Mouse (Mus musculus) thymus, postnatal 25 days (tissue): ENCODE measurements at regions not wholly inside any gene's neighbourhood (a gene's known extent, or its start where the extent isn't known, plus 50 kb on each side); places are given as distances from the start of the nearest gene placed in this dataset.

Source experiments
- DNase-seq: peaks from one replicate; pipeline ENCODE4 v3.0.0; 2022

GRCm38 (mm10) chr3:104295015-104295719, 75.0 kb upstream of the Magi3 start:
- DNase-seq, result no peak

- no peak for DNase-seq
Measured at GRCm38 (mm10) chr3:104293869-104294268, 73.7 kb upstream of the Magi3 start.

DNA sequence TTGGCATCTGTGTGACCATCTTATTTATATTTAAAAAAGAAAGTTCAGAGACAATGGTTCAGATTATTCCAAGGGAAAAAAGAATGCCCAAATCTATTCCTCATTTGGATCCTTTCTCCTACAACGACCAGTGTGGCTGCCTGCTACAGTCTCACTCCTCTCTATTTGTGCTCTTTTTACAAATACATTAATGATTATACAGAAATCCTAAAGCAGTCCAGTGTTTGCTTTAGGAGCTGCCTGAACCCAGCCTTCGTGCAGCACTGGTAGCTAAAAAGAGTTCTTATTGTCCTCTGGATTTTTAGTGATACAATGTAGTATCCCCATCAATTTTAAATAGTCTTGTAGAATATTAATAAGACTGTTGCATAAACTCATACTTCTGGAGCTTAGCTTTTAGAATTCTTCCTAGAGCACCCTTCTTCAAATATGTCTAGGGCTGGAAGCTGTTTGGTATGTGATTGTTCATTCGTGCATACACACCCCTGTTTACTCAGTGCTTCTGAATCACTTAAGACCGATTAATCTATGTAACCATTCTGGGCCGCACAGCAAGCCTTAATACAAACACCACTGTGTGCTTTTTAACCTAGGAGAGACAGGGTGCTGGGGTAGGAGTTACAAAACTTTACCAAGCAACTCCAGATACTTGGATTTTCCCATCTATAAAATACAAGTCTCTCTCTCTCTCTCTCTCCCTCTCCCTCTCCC, 69.0 kb upstream of the Magi3 start:
- no peak for DNase-seq

- DNase-seq, result no peak
Measured at GRCm38 (mm10) chr3:104287900-104288299, 67.7 kb upstream of the Magi3 start.

DNA sequence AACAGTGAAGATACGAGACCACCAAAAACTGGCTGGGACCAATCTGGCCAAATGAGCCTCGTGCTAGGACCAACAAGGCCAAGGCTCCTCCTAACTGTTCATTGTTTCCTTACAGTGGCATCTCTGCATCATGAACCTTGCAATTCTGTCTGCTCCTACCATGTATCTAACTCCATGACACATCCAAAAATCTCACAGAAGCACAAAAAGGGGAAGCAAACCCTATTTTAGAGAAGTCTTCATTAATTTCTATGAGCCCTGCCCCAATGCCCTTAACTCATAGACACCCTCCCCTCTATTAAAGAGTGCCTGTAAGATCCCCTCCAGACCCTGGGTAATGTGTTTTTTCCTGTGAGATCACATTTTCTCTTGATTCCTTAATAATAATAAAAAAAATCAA, 64.8 kb upstream of the Magi3 start:
- no peak for DNase-seq

GRCm38 (mm10) chr3:104283855-104284254, 63.7 kb upstream of the Magi3 start:
- DNase-seq, result no peak

GRCm38 (mm10) chr3:104279505-104279904, 59.3 kb upstream of the Magi3 start:
- DNase-seq, result no peak

- DNase-seq, result no peak
Measured at GRCm38 (mm10) chr3:104274718-104275302, 54.6 kb upstream of the Magi3 start.

DNA sequence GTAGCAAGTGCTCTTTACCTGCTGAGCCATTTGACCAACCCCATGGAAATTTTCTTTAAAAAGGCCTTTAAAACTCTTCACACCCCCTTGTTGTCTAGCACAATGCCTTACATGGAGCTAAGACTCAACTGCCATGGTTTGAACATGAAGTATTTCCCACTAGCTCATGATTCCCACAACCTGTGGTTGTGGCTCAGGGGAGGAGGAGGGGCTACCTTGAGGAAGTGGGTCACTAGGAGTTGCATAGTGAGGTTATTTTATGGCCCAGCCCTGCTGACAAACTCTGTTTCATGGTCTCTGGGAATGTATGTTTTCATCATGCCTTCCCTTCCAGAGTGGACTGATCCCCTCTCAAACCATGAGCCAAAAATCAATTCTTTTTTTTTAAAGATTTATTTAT, 53.9 kb upstream of the Magi3 start:
- no peak for DNase-seq
